Mouse (Mus musculus) heart, embryonic 11.5 days (tissue): ENCODE measurements around the gene Nrcam. TPM values are rescaled to one million over a fixed set of nuclear protein-coding genes. Genes with fewer than 3 reads are reported as not detected.
A peak's percentile ranks its signal among the peaks of the same experiment; 100 is the strongest.

ENCODE experiments used
- ATAC-seq: fragments of 200-750 bp; cut with Nextera tagmentation; replicated peaks from 2 replicates; pipeline ENCODE4 v1.8.0; 2017; ENCODE audit warnings: moderate library complexity; ENCODE audit not compliant: insufficient number of reproducible peaks, low FRiP score, low TSS enrichment
- H3K27ac ChIP-seq: fragments of 300-500 bp; sonication (generic); 2 replicates; pipeline ENCODE4 v1.5.1; 2014; ENCODE audit warnings: mild to moderate bottlenecking, low read depth, low read length
- H3K27me3 ChIP-seq: fragments of 300-500 bp; sonication (generic); 2 replicates; pipeline ENCODE4 v1.6.1; 2014; ENCODE audit warnings: mild to moderate bottlenecking, low read length, mixed read lengths; ENCODE audit not compliant: control insufficient read depth, insufficient read depth
- H3K36me3 ChIP-seq: fragments of 300-500 bp; sonication (generic); 2 replicates; pipeline ENCODE4 v1.6.1; 2014; ENCODE audit warnings: mild to moderate bottlenecking, low read length, moderate library complexity, mixed read lengths; ENCODE audit not compliant: control insufficient read depth, insufficient read depth
- H3K4me1 ChIP-seq: fragments of 300-500 bp; sonication (generic); 2 replicates; pipeline ENCODE4 v1.6.1; 2014; ENCODE audit warnings: low read length; ENCODE audit not compliant: control insufficient read depth, insufficient read depth
- H3K4me2 ChIP-seq: fragments of 300-500 bp; sonication (generic); 2 replicates; pipeline ENCODE4 v1.6.1; 2014; ENCODE audit warnings: mild to moderate bottlenecking, moderate library complexity
- H3K4me3 ChIP-seq: fragments of 300-500 bp; sonication (generic); 2 replicates; pipeline ENCODE4 v1.5.1; 2014; ENCODE audit warnings: low read depth, low read length
- H3K9ac ChIP-seq: fragments of 300-500 bp; sonication (generic); 2 replicates; pipeline ENCODE4 v1.6.1; 2014; ENCODE audit warnings: mild to moderate bottlenecking, low read depth, low read length, moderate library complexity
- H3K9me3 ChIP-seq: fragments of 300-500 bp; sonication (generic); replicated peaks from 2 replicates; pipeline ENCODE4 v1.6.1; 2016; ENCODE audit warnings: low read length; ENCODE audit not compliant: control insufficient read depth
- WGBS: fragments of 180-500 bp; shearing (Covaris S2); extraction: QIAGEN DNeasy Blood & Tissue Kit; methylation state at CpG from one replicate; pipeline ENCODE4 v1.1.7; 2014; ENCODE audit not compliant: insufficient replicate concordance; 5-methylcytosine and 5-hydroxymethylcytosine counted together
- polyA plus RNA-seq: library from polyadenylated mRNA; unstranded; fragments of >200 nt; fragmentation: Nextera tagmentation; extraction: Ambion mirVana; gene quantifications from 2 replicates; pipeline ENCODE4 v1.2.1, GENCODE M21; 2014

Nrcam gene
- polyA plus RNA-seq, 1 experiment from 2014 or later: 0.84 TPM

DNA sequence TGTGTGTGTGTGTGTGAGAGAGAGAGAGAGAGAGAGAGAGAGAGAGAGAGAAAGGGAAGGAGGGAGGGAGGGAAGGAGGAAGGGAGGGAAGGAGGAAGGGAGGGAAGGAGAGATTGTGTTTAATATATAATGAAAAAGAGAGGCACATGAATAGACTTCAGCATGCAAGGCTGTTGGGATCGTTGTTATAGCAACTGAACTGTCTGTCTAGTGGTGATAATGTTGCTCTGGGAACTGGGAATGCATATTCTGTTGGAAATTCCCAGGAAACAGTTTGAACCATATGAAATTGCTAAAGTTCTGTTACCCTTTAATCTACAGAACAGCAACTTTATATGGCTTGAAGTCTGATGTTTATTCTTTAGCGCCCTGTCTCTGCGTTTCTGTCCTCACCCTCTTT, 104.0 kb downstream of the Nrcam start:
- no peak overlapping the region for H3K9ac ChIP-seq
- H3K9me3 ChIP-seq: no peaks in the 10 kb centered on the region
- ATAC-seq: no peak

GRCm38 (mm10) chr12:44437046-44437827, 108.6 kb downstream of the Nrcam start:
- 75% methylated on average over 13 of the region's 13 CpGs for WGBS
- ATAC-seq: no peak
- H3K36me3 ChIP-seq: no peaks in the 10 kb centered on the region

More for the DNA sequence above, 104.0 kb downstream of the Nrcam start:
- Histone ChIP-seq H3K4me3 (no peak overlapping the region), H3K36me3 (no peaks in the 10 kb centered on the region), H3K4me2 (no peak overlapping the region), H3K27ac (no peak overlapping the region), H3K4me1 (no peaks in the 10 kb centered on the region), H3K27me3 (no peaks in the 10 kb centered on the region)
- WGBS: 81% methylated on average over 3 of the region's 3 CpGs

DNA sequence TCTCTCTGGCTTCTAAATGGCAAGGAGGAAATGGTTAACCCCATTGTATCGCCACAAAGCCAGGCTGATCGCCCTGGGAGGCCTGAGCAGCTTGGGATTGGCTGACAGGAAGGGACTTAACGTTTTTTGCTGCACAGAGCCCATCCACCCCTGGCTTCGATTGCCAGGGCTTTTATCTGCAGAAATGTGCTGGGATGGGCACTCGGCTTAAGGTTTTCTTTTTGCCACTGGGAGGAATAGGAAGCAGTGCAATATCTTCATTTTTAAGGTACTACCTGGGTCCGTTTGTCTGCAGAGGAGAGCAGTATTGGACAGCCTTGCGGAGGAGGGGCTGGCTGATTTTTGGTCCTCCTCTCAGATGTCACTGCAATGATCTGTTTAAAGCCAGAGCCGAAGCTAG, 110.2 kb downstream of the Nrcam start:
- Histone ChIP-seq H3K27ac (no peak overlapping the region), H3K4me2 (peak overlapping the region; percentile 54), H3K27me3 (no peaks in the 10 kb centered on the region), H3K4me1 (0 out of 2 replicates have a peak, but pooled peaks cover 4% of the 10 kb centered on the region), H3K9me3 (no peaks in the 10 kb centered on the region), H3K4me3 (no peak overlapping the region), H3K36me3 (no peaks in the 10 kb centered on the region), H3K9ac (no peak overlapping the region)
- 9% methylated on average over 8 of the region's 8 CpGs for WGBS
- no peak for ATAC-seq

More at GRCm38 (mm10) chr12:44437046-44437827, 108.6 kb downstream of the Nrcam start:
- Histone ChIP-seq H3K27ac (no peak overlapping the region), H3K27me3 (no peaks in the 10 kb centered on the region), H3K4me1 (0 out of 2 replicates have a peak, but pooled peaks cover 4% of the 10 kb centered on the region), H3K9ac (no peak overlapping the region), H3K9me3 (no peaks in the 10 kb centered on the region), H3K4me2 (no peak overlapping the region), H3K4me3 (no peak overlapping the region)

DNA sequence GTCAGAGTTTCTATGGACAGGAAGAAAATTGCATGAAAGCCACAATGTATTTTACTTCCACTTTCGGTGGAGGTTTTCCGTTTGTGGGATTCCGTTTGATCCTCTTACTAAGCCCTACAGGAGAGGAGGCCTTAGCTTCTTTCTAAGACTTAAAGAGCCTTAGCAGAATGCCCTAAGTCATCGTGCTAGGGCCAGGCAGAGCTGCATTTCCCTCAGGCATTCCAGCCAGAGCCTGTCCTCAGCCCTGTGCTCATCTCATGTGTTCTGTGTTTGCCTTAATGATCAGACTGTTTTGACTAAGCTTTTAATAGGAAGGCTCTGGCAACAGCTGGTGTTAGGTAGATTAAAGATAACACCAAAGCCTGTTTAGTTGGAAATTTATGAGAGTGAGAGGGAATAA, 111.5 kb downstream of the Nrcam start:
- WGBS: 56% methylated on average over 4 of the region's 4 CpGs

GRCm38 (mm10) chr12:44450930-44451329, 122.2 kb downstream of the Nrcam start:
- Histone ChIP-seq H3K9ac (no peak overlapping the region), H3K27me3 (no peaks in the 10 kb centered on the region), H3K4me2 (no peak overlapping the region), H3K4me3 (no peak overlapping the region), H3K36me3 (no peaks in the 10 kb centered on the region), H3K4me1 (no peaks in the 10 kb centered on the region), H3K9me3 (no peaks in the 10 kb centered on the region), H3K27ac (no peak overlapping the region)
- no peak for ATAC-seq
- WGBS: 61% methylated on average over 6 of the region's 6 CpGs

More for the DNA sequence above, 111.5 kb downstream of the Nrcam start:
- H3K9me3 ChIP-seq: no peaks in the 10 kb centered on the region
- H3K27ac ChIP-seq: no peak overlapping the region
- no peak overlapping the region for H3K4me3 ChIP-seq
- 0 out of 2 replicates have a peak, but pooled peaks cover 4% of the 10 kb centered on the region for H3K4me1 ChIP-seq
- no peak for ATAC-seq
- no peaks in the 10 kb centered on the region for H3K27me3 ChIP-seq
- H3K9ac ChIP-seq: no peak overlapping the region
- H3K4me2 ChIP-seq: no peak overlapping the region
- no peaks in the 10 kb centered on the region for H3K36me3 ChIP-seq

DNA sequence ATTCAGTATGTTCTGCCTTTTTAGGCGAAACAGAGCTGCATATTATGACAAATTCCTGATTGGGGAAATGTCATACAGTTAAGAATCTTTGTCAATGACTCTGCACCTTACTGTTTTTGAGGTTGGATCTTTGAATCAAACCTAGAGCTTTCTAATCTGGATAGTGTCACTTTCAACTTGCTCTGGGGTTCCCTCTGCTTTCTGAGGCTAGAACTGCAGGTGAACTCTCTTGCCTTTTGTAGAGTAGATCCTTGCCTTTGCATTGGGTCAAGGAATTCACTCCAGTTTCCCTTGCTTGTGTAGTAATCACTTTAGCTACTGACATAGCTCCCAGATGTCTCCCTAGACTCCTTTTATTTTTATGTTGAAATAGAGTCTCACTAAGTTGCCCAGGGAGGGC, 123.1 kb downstream of the Nrcam start:
- Histone ChIP-seq H3K4me1 (no peaks in the 10 kb centered on the region), H3K9me3 (no peaks in the 10 kb centered on the region), H3K36me3 (no peaks in the 10 kb centered on the region), H3K4me3 (no peak overlapping the region), H3K27ac (no peak overlapping the region), H3K27me3 (no peaks in the 10 kb centered on the region), H3K9ac (no peak overlapping the region), H3K4me2 (no peak overlapping the region)
- ATAC-seq: no peak
- 53% methylated on average over 1 of the region's 1 CpGs for WGBS

DNA sequence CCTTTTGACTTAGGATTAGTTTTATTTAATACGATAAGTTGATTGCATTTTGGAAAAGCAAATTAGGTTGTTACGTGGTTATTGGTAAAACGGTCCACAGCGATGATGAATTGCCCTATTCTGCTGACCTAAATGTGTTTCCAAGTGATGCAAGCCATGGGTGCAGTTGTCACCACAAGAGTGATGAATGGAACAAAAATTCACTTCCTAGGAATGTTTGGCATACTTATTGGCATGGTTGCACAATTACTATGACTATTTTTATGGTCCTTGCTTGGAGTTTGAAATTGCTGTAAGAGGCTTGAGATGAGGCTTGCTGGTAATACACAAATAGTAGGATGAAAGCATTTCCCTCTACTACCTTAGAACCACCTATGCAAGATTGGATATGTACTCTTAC, 125.1 kb downstream of the Nrcam start:
- no peak for ATAC-seq
- H3K4me2 ChIP-seq: no peak overlapping the region
- WGBS: 87% methylated on average over 4 of the region's 4 CpGs

GRCm38 (mm10) chr12:44457961-44458360, 129.3 kb downstream of the Nrcam start:
- H3K4me2 ChIP-seq: no peak overlapping the region
- H3K9me3 ChIP-seq: no peaks in the 10 kb centered on the region
- no peak overlapping the region for H3K27ac ChIP-seq
- ATAC-seq: no peak
- H3K27me3 ChIP-seq: no peaks in the 10 kb centered on the region
- no peak overlapping the region for H3K4me3 ChIP-seq
- WGBS: 73% methylated on average over 4 of the region's 4 CpGs
- no peaks in the 10 kb centered on the region for H3K36me3 ChIP-seq
- H3K4me1 ChIP-seq: no peaks in the 10 kb centered on the region
- no peak overlapping the region for H3K9ac ChIP-seq

More for the DNA sequence above, 125.1 kb downstream of the Nrcam start:
- Histone ChIP-seq H3K9me3 (no peaks in the 10 kb centered on the region), H3K9ac (no peak overlapping the region), H3K4me3 (no peak overlapping the region), H3K27ac (no peak overlapping the region), H3K36me3 (no peaks in the 10 kb centered on the region), H3K27me3 (no peaks in the 10 kb centered on the region), H3K4me1 (no peaks in the 10 kb centered on the region)

- Histone ChIP-seq H3K9ac (no peak overlapping the region), H3K4me1 (no peaks in the 10 kb centered on the region), H3K27me3 (no peaks in the 10 kb centered on the region), H3K27ac (no peak overlapping the region), H3K4me3 (no peak overlapping the region), H3K4me2 (no peak overlapping the region), H3K9me3 (no peaks in the 10 kb centered on the region), H3K36me3 (no peaks in the 10 kb centered on the region)
- 35% methylated on average over 4 of the region's 4 CpGs for WGBS
- no peak for ATAC-seq
These were observed 133.8 kb downstream of the Nrcam start for GRCm38 (mm10) chr12:44462436-44462835.
